Mouse (Mus musculus) kidney, postnatal 0 days (tissue): Measurements from ENCODE around the gene Dync1h1. TPM values are rescaled to one million over a fixed set of nuclear protein-coding genes. Genes with fewer than 3 reads are reported as not detected.

ENCODE experiments used
- ATAC-seq: fragments of 200-750 bp; cut with Nextera tagmentation; replicated peaks from 2 replicates; pipeline ENCODE4 v1.8.0; 2017; ENCODE audit warnings: low read depth, moderate number of reproducible peaks, moderate TSS enrichment, moderate library complexity; ENCODE audit not compliant: low FRiP score
- DNase-seq: peaks from one replicate; pipeline ENCODE4 v3.0.0-alpha.2; 2016; ENCODE audit warnings: low spot score
- H3K27ac ChIP-seq: fragments of 300-500 bp; sonication (generic); 2 replicates; pipeline ENCODE4 v1.5.1; 2014; ENCODE audit warnings: mild to moderate bottlenecking
- H3K27me3 ChIP-seq: fragments of 300-500 bp; sonication (generic); 2 replicates; pipeline ENCODE4 v1.6.1; 2014; ENCODE audit warnings: low read length, mixed read lengths; ENCODE audit not compliant: insufficient read depth
- H3K36me3 ChIP-seq: fragments of 300-500 bp; sonication (generic); 2 replicates; pipeline ENCODE4 v1.6.1; 2014; ENCODE audit warnings: low read length, mixed read lengths; ENCODE audit not compliant: insufficient read depth
- H3K4me1 ChIP-seq: fragments of 300-500 bp; sonication (generic); replicated peaks from 2 replicates; pipeline ENCODE4 v1.6.1; 2014; ENCODE audit warnings: antibody characterized with exemption, low read length, mixed read lengths; ENCODE audit not compliant: insufficient read depth
- H3K4me2 ChIP-seq: fragments of 300-500 bp; sonication (generic); 2 replicates; pipeline ENCODE4 v1.6.1; 2014; ENCODE audit warnings: mild to moderate bottlenecking, low read length, moderate library complexity, mixed read lengths
- H3K4me3 ChIP-seq: fragments of 300-500 bp; sonication (generic); replicated peaks from 2 replicates; pipeline ENCODE4 v1.5.1; 2014; ENCODE audit warnings: low read depth, low read length
- H3K9ac ChIP-seq: fragments of 300-500 bp; sonication (generic); 2 replicates; pipeline ENCODE4 v1.6.1; 2014; ENCODE audit warnings: low read depth, low read length
- H3K9me3 ChIP-seq: fragments of 300-500 bp; sonication (generic); replicated peaks from 2 replicates; pipeline ENCODE4 v1.6.1; 2016; ENCODE audit warnings: low read length, inconsistent platforms, mixed read lengths
- CTCF ChIP-seq: IDR thresholded peaks from 2 replicates; pipeline ENCODE4 v1.5.1; 2016; ENCODE audit warnings: antibody characterized with exemption, low read depth, mild to moderate bottlenecking, moderate library complexity
- WGBS: fragments of 180-500 bp; shearing (Covaris S2); extraction: QIAGEN DNeasy Blood & Tissue Kit; methylation state at CpG from one replicate; pipeline ENCODE4 v1.1.7; 2014; 5-methylcytosine and 5-hydroxymethylcytosine counted together
- polyA plus RNA-seq: library from polyadenylated mRNA; unstranded; fragments of >200 nt; fragmentation: Nextera tagmentation; extraction: Ambion mirVana; gene quantifications from 2 replicates; pipeline ENCODE4 v1.2.1, GENCODE M21; 2015

The Dync1h1 gene
- polyA plus RNA-seq, 1 experiment from 2014 or later = 33.2 TPM

GRCm38 (mm10) chr12:110600225-110600991, 844 bp upstream of the Dync1h1 start:
- 0 out of 2 replicates have a peak, but pooled peaks cover 1% of the 10 kb centered on the region for H3K36me3 ChIP-seq
- no peaks in the 10 kb centered on the region for H3K27me3 ChIP-seq
- TF ChIP-seq CTCF = no peak
- H3K9ac ChIP-seq = no peak overlapping the region
- ATAC-seq (no peak), DNase-seq (no peak)
- no peaks in the 10 kb centered on the region for H3K9me3 ChIP-seq
- H3K4me2 ChIP-seq = peak overlapping the region; percentile 76
- peaks cover 18% of the 10 kb centered on the region; the same call in 1 of the 2 replicates for H3K4me1 ChIP-seq
- peak overlapping the region; percentile 85 for H3K4me3 ChIP-seq
- no peak overlapping the region for H3K27ac ChIP-seq
- 56% methylated on average over 13 of the region's 13 CpGs for WGBS

DNA sequence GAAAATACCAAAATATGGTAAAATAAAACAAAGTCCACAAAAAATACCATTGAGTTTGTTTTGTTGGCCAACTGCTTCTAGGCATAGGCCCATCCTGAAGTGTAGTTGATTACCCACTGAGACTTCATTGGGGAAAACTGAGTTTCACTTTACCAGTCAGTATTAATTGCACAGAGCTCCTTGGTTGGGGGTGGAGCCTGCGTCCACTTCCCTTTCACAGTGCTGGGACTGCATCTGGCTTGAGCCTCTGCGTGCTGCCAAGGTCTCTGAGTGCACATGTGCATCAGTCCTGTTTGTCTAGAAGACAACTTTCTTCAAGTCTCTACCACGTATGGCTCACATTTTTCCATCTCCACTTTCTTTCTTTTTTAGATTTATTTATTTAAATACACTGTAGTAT, 4.9 kb downstream of the Dync1h1 start:
- Histone ChIP-seq H3K27me3 (no peaks in the 10 kb centered on the region), H3K4me3 (no peak overlapping the region), H3K36me3 (0 out of 2 replicates have a peak, but pooled peaks cover 3% of the 10 kb centered on the region), H3K9ac (no peak overlapping the region), H3K4me1 (peaks cover 13% of the 10 kb centered on the region; the same call in 1 of the 2 replicates), H3K9me3 (no peaks in the 10 kb centered on the region), H3K4me2 (no peak overlapping the region), H3K27ac (no peak overlapping the region)
- no peak for TF ChIP-seq CTCF
- 85% methylated on average over 3 of the region's 3 CpGs for WGBS
- ATAC-seq (no peak), DNase-seq (no peak)

DNA sequence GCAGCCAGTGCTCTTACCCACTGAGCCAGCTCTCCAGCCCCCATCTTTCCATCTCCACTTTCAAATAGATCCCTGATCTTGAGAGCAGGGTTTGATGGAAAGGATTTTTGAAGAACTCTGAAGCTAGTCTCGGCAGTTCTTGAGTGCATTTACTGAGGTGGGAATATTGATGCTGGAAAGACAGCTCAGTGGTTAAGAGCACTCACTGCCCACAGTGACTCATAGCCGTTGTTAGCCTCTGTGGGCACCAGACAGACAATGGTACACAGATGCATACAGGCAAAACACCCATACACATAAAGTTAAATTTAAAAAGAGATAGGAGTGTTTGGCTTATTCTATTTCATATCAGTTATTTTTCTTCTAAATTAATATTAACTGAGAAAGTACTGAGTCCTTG, 5.4 kb downstream of the Dync1h1 start:
- H3K4me3 ChIP-seq = no peak overlapping the region
- ATAC-seq (no peak), DNase-seq (no peak)
- 89% methylated on average over 2 of the region's 2 CpGs for WGBS
- no peaks in the 10 kb centered on the region for H3K9me3 ChIP-seq
- no peak overlapping the region for H3K27ac ChIP-seq
- peaks cover 13% of the 10 kb centered on the region; the same call in 1 of the 2 replicates for H3K4me1 ChIP-seq
- no peak for TF ChIP-seq CTCF
- no peak overlapping the region for H3K4me2 ChIP-seq
- no peaks in the 10 kb centered on the region for H3K27me3 ChIP-seq
- 0 out of 2 replicates have a peak, but pooled peaks cover 4% of the 10 kb centered on the region for H3K36me3 ChIP-seq
- H3K9ac ChIP-seq = no peak overlapping the region

- Histone ChIP-seq H3K36me3 (peaks cover 18% of the 10 kb centered on the region; the same call in 1 of the 2 replicates), H3K4me3 (no peak overlapping the region), H3K4me1 (0 out of 2 replicates have a peak, but pooled peaks cover under 1% of the 10 kb centered on the region), H3K9ac (no peak overlapping the region), H3K9me3 (no peaks in the 10 kb centered on the region), H3K27ac (peak overlapping the region; percentile 71), H3K4me2 (no peak overlapping the region), H3K27me3 (no peaks in the 10 kb centered on the region)
- WGBS = 43% methylated on average over 11 of the region's 11 CpGs
- ATAC-seq (peak; percentile 91), DNase-seq (peak; percentile 74)
- peak; percentile 65 for TF ChIP-seq CTCF
Measured at GRCm38 (mm10) chr12:110608460-110609152, 7.4 kb downstream of the Dync1h1 start.

DNA sequence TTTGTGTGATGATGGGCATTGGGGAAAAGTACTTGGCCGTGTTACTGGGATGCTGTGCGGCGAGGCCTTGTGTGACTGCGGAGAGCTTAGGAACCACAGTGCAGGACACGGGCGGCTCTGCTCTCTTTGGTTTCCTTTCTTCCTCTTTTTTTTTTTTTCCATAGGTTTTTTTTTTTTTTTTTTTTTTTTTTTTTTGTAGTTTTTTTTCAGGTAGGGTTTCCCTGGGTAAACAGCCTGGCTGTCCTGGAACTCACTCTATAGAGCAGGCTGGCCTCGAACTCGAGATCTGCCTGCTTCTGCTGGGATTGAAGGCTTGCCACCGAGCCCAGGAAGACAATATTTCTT, 7.9 kb downstream of the Dync1h1 start:
- Histone ChIP-seq H3K4me1 (no peaks in the 10 kb centered on the region), H3K4me3 (no peak overlapping the region), H3K27me3 (no peaks in the 10 kb centered on the region), H3K36me3 (peaks cover 23% of the 10 kb centered on the region), H3K9ac (no peak overlapping the region), H3K27ac (peak overlapping the region; percentile 71), H3K9me3 (no peaks in the 10 kb centered on the region), H3K4me2 (no peak overlapping the region)
- no peak for TF ChIP-seq CTCF
- WGBS = 79% methylated on average over 9 of the region's 9 CpGs
- no peak for ATAC-seq
- no peak for DNase-seq

- peaks cover 31% of the 10 kb centered on the region for H3K36me3 ChIP-seq
- no peak overlapping the region for H3K4me3 ChIP-seq
- no peaks in the 10 kb centered on the region for H3K9me3 ChIP-seq
- DNase-seq (no peak), ATAC-seq (no peak)
- no peak for TF ChIP-seq CTCF
- no peaks in the 10 kb centered on the region for H3K27me3 ChIP-seq
- WGBS = 97% methylated on average over 2 of the region's 2 CpGs
- no peak overlapping the region for H3K27ac ChIP-seq
- no peak overlapping the region for H3K9ac ChIP-seq
- no peaks in the 10 kb centered on the region for H3K4me1 ChIP-seq
- no peak overlapping the region for H3K4me2 ChIP-seq
Measured at GRCm38 (mm10) chr12:110610713-110611112, 9.5 kb downstream of the Dync1h1 start.
